Mouse (Mus musculus) urinary bladder, postnatal 10 days (tissue): ENCODE measurements around the gene Lhb.

Experiments
- DNase-seq: peaks from one replicate; pipeline ENCODE4 v3.0.0; 2022; ENCODE audit warnings: low spot score

The Lhb gene

DNA sequence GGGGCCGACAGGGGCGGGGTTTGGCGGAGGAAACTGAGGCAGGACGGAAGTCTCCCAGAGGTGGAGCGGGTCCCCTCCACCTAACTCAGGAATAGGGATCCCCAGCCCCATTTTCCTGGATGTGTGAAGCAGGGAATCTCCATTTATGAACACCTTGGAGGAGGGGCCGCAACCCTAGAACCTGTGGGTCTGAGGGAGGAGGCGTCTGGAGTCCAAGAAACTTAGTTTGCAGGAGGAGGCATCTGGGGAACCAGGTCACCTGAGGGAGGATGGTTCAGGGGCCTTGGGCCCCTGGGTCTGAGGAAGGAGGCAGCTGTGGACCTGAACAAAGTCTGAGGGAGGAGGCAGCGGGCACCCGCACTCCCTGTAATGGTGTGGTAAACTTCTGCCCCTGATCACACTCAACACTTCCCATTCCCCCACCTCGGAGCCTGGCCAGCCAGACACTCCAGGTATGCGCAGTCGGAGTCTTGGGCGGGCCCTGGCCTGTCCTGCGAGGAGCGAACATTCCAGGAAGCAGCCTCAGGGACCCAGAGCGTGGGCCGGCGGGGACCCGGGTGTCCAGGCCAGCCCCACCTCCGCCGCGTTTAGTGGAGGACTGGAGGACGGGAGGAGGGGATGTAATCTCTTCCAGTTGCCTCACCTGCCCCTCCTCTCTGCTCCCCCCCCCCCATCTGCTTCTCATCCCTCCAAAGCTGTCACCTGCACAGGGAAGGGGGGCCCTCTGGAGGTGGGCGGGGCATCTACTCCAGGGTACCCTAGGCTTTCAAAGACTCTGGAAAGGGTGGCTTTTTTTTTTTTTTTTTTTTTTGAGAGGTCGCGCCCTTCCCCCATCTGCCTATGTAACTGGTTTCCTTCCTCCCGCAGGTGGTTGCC, 6.5 kb upstream of the Lhb start:
- DNase-seq = no peak

DNA sequence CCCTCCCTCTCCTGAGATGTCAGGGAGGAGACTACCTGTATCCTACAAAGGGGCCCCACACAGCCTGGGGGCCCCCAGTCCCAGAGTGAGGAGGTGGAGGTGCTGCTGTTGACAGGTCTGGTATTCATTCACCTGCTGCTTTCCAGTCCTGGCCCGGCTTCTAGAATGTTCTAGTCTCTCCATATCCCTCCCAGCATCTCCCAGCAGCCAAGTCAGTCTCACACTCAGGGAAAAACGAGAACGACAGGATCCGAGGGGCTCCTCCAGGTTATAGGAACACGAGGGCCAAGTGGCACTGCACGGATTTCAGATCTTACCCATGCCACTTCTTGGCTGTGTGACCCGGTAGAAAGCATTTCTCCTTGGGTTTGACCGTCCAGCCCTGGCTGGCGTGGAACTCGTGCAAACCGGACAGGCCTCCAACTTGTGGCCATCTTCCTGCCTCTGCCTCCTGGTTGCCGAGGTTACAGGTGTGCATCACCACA, 5.8 kb upstream of the Lhb start:
- DNase-seq = no peak

- DNase-seq = no peak
Measured at GRCm38 (mm10) chr7:45415636-45416035, 5.0 kb upstream of the Lhb start.

DNA sequence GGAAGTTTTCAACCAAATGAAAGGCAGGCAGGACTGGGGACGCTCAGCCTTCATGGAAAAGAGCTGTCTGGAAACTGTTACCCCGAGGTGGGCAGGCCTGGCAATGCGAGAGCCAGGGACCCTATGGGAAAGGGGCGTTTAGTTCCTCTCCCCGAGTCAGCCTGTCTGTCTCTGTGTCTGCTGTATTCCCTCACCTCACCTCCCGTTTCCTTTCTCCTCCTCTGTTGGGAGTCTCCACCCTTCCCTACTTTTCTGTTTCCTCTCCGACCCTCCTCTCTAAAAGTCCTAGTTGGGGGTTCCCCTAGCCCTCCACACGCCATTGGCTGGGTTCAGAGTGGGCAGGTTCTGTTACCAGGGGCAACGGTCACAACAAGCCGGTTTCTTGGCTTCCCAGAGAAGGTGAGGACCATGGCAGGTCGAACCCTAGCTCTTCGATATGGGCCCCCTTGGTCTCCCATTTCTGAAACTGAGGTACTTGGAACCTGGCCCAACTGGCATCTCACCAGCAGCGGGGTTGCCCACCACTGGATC, 2.6 kb upstream of the Lhb start:
- DNase-seq = no peak

DNA sequence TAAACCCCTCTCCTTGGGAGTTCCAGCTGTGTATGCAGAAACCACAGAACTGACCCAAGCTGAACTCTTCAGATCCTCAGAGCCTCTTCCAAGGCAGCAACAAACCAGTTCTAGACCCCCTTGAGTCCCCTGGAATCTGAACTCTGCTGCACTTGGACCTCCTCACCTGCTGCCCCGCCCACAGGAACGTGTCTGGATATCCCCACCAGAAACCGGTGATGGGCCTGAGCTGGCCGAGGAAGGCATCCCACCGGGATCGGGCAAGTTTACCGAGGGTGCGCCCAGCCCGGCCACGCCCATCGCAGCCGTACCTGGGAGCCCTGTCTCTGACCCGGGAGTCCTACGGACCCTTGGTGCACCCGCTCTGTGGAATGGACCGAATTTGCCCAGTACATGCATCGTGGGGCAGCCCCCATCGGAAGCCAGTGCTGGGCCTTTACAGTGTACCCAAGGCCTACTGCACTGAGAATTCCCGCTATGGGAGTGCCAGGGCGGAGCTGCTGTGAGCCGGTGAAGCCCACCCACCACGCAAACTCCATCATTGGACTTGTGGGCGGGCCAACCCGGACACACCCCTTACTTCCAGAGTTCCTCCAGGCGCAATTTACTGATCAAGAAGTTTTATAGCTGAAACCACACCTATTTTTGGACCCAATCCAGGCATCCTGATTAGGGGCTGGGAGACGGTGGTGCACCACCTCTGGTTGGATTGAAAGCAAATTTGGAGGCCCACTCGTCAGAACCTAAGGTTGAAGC, 583 bp upstream of the Lhb start:
- DNase-seq = no peak

DNA sequence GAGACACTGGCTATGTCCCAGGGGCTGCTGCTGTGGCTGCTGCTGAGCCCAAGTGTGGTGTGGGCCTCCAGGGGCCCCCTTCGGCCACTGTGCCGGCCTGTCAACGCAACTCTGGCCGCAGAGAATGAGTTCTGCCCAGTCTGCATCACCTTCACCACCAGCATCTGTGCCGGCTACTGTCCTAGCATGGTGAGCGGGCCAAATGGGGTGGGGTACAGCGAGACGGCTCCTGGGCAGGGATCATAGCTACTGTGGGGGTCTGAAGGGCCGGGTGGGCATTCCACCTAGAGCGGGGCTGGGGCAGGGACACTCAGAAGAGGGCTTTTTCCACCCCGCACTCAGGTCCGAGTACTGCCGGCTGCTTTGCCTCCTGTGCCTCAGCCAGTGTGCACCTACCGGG, 574 bp downstream of the Lhb start:
- no peak for DNase-seq

DNA sequence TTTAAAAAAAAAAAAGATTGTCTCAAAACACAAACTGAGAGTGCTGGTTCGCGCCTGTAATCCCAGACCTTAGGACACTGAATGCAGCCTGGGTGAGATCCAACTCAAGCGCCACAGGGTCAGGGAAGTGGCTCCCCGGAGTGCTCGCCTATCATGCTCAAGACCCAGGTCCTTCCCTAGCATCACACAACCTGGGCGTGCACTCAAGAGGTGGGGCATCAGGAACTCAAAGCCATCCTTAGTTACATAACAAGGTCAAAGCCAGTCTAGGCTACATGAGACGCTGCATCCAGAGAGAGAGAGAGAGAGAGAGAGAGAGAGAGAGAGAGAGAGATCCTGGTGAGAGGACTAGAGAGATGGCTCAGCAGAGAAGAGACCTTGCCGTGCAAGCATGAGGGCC, 5.9 kb downstream of the Lhb start:
- no peak for DNase-seq

- DNase-seq = no peak
Measured at GRCm38 (mm10) chr7:45433835-45434202, 13.2 kb downstream of the Lhb start.

- DNase-seq = peak; percentile 99
Measured at GRCm38 (mm10) chr7:45434203-45435015, 13.8 kb downstream of the Lhb start, which contains the start of gene Gys1. Gene Gys1, plus strand, starts transcription at chr7:45434844.

GRCm38 (mm10) chr7:45435038-45435437, 14.4 kb downstream of the Lhb start:
- DNase-seq = no peak

DNA sequence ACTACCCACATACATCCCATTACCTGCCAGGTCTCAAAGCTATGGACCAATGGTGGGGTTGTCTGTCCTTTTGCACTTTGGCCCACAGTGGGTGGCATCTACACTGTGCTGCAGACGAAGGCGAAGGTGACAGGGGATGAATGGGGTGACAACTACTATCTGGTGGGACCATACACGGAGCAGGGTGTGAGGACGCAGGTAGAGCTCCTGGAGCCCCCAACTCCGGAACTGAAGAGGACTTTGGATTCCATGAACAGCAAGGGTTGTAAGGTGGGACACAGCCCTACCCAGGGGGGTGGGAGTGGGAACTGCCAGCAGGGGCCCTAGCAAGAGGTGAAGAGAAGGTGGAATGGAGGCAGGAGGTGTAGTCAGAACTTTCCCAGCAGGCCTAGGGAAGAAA, 15.8 kb downstream of the Lhb start:
- DNase-seq = no peak

GRCm38 (mm10) chr7:45437046-45437445, 16.4 kb downstream of the Lhb start:
- no peak for DNase-seq

- DNase-seq = no peak
Measured at GRCm38 (mm10) chr7:45437521-45438276, 17.1 kb downstream of the Lhb start, which contains the start of gene Ruvbl2. Gene Ruvbl2, minus strand, starts transcription at chr7:45438096.

DNA sequence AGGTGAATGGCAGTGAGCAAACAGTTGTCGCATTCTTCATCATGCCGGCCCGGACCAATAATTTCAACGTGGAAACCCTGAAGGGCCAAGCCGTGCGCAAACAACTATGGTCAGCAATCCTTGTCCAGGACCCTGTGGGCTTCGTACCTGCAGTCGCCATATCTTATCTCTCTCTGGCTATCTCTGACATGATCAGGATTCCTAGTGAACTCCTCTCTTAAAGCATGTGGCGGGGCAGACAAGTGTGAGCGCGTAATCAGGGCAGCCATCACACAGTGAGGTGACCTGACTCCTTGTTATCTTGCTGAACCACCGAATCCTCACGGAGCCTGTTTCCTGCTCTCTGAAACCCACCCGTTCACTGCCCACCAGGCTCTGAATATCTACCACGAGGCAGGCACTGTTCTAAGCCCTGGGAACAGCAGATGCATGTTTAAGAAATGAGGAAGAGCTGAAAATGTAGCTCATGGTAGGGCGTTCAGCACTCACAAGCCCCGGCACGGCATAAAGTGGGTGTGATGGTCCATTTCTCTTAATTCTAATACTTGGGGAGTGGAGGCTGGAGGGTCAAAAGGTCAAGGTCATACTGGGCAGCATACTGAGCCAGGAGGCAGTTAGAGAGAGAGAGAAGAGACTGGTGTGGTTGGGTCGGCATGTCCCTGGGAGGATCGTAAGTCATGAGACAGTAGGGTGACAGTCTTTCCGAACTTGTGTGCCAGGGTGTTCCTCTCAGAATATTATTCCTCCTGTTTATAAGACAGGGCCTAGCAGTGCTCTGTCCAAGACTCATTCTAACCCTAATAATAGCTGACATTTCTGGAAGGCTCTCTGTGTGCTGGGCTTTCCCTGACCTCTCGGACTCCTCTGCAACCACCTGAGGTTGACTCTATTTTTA, 23.2 kb downstream of the Lhb start:
- no peak for DNase-seq

GRCm38 (mm10) chr7:45446589-45446988, 26.0 kb downstream of the Lhb start:
- no peak for DNase-seq

- no peak for DNase-seq
Measured at GRCm38 (mm10) chr7:45447325-45447990, 26.8 kb downstream of the Lhb start.

- no peak for DNase-seq
Measured at GRCm38 (mm10) chr7:45449974-45450373, 29.4 kb downstream of the Lhb start.

GRCm38 (mm10) chr7:45451344-45451982, 30.8 kb downstream of the Lhb start:
- DNase-seq = no peak

GRCm38 (mm10) chr7:45454971-45455370, 34.4 kb downstream of the Lhb start:
- no peak for DNase-seq
